Mouse (Mus musculus) C2C12 (cell line): ENCODE data around the gene Wnk1.

ENCODE experiments used
- CTCF ChIP-seq: IDR thresholded peaks from one replicate; pipeline ENCODE4 v1.5.1; 2011; ENCODE audit not compliant: control insufficient read depth, insufficient read depth, insufficient read length
- MYOG ChIP-seq: IDR thresholded peaks from one replicate; pipeline ENCODE4 v1.6.1; 2011; ENCODE audit not compliant: control insufficient read depth, insufficient read length; ENCODE audit errors: extremely low read depth

DNA sequence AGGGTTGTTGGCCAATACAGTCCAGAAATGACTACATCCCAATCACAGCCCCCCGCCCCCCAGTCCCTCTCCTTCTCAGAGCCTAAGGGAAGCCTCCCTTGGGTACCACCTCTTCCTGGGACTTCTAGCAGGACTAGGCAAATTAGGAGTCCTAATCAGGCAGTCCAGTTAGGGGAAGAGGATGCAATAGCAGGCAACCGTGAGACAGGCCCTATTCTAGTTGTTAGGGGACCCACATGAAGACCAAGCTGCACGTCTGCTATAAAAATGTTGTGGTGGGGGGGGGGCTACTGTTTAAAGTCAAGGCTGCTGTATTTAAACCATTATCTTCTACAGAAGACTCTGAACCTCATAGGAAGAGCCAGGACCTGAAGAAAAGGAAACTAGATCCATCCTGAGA, 116.3 kb downstream of the Wnk1 start:
- TF ChIP-seq CTCF (no peak), MYOG (no peak)
